9 mouse cellular contexts compared by ENCODE assay signal in the genomic region with DNA sequence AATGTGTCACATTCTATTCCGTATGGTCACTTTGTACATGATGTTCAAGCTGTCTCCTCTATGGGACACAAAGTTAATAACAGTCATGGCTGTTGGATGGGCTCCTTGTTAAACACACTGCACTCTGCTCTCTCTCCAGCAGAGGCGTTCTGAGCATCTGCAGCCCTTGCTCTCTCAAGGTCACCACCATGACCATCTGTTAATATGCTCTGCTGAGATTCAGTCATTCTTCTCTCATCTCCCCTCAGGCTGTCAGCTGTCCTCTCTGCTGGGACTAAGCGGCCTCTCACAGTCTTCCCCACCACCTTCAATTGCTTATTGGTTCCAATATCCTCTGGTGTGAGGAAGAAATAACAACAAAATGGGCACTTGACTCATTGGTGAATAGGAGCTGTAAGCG.
DNase-seq lines count a peak whose midpoint lies in the region; ATAC-seq and TF ChIP-seq lines count a peak whose summit lies in the region.
"Had no signal": no experiment of that assay in that cellular context is flagged by ENCODE, and none has a peak within 500 bp of the region (broad histone marks: within the 10 kb centered on the region; RNA-seq: fewer than 3 reads in every experiment).

No protein-coding gene starts in this region.

- ATAC-seq in lung, embryonic 14.5 days (ENCODE audit: insufficient read depth), result no peak; the same call in 1 of the 2 replicates

- peak; percentile 10 for DNase-seq in gastrocnemius, postnatal 14 days
- no peak for DNase-seq in gastrocnemius, postnatal 25 days
- peak; percentile 29 for DNase-seq in lung, embryonic 14.5 days
- DNase-seq in lung, adult 18-20 months, result no peak
- DNase-seq in embryonic facial prominence, embryonic 10.5 days (ENCODE audit: low spot score), result peak; percentile 12
- DNase-seq in retina, postnatal 7 days (ENCODE audit: low read depth, low spot score), result peak; percentile 2
- no peak for DNase-seq in natural killer cell, adult 2 months (ENCODE audit: low spot score in 2 of 2)
- DNase-seq in urinary bladder, postnatal 10 days (ENCODE audit: low spot score), result no peak
- DNase-seq: gastrocnemius, postnatal 10 days had no signal

- TF ChIP-seq CTCF in lung, embryonic 14.5 days (IDR thresholded peaks at IDR 0.05; ENCODE audit: low read depth), result peak; percentile 51

- whole genome bisulfite sequencing in lung, embryonic 14.5 days, result 56% methylated on average over 4 of the region's 4 CpGs
- WGBS in embryonic facial prominence, embryonic 10.5 days, result 64% methylated on average over 4 of the region's 4 CpGs

- no peak overlapping the region for H3K4me2 ChIP-seq in lung, embryonic 14.5 days

- no peak overlapping the region for H3K27ac ChIP-seq in lung, embryonic 14.5 days (ENCODE audit: low read depth)
- H3K27ac ChIP-seq in embryonic facial prominence, embryonic 10.5 days (replicated peaks), result no peak overlapping the region

- intact Hi-C loops in gastrocnemius, postnatal 14 days (cut with DNase I; ENCODE audit: low total_unique reads), result no loop called here

- no peaks in the 10 kb centered on the region for H3K36me3 ChIP-seq in lung, embryonic 14.5 days (ENCODE audit: insufficient read depth)
- H3K36me3 ChIP-seq in embryonic facial prominence, embryonic 10.5 days (replicated peaks), result no peaks in the 10 kb centered on the region

- H3K4me3 ChIP-seq in lung, embryonic 14.5 days (ENCODE audit: low read depth, low read length), result no peak overlapping the region
- no peak overlapping the region for H3K4me3 ChIP-seq in embryonic facial prominence, embryonic 10.5 days

- H3K9me3 ChIP-seq in lung, embryonic 14.5 days (ENCODE audit: low read depth, low read length), result no peaks in the 10 kb centered on the region
- no peaks in the 10 kb centered on the region for H3K9me3 ChIP-seq in embryonic facial prominence, embryonic 10.5 days

- no peak overlapping the region for H3K9ac ChIP-seq in lung, embryonic 14.5 days

- H3K27me3 ChIP-seq in lung, embryonic 14.5 days (ENCODE audit: insufficient read depth, low read length), result no peaks in the 10 kb centered on the region
- no peaks in the 10 kb centered on the region for H3K27me3 ChIP-seq in embryonic facial prominence, embryonic 10.5 days (replicated peaks; ENCODE audit: low read depth, poor library complexity, severe bottlenecking)

- no peaks in the 10 kb centered on the region for H3K4me1 ChIP-seq in lung, embryonic 14.5 days (ENCODE audit: insufficient read depth)
- no peaks in the 10 kb centered on the region for H3K4me1 ChIP-seq in embryonic facial prominence, embryonic 10.5 days

Comparison
In these comparisons a context has a peak if more than half of its experiments do, and no peak if none do; other contexts are left out.
1. DNase-seq: peak in gastrocnemius, postnatal 14 days (single experiment), lung, embryonic 14.5 days (single experiment), embryonic facial prominence, embryonic 10.5 days (single experiment) and retina, postnatal 7 days (single experiment); none in gastrocnemius, postnatal 25 days (single experiment), lung, adult 18-20 months (0 of 2), natural killer cell, adult 2 months (0 of 2) and urinary bladder, postnatal 10 days (single experiment).